Mouse (Mus musculus): ENCODE data around the gene Ost4. TPM values are rescaled to one million over a fixed set of nuclear protein-coding genes. Genes with fewer than 3 reads are reported as not detected.

Ost4 gene
- total and polyA plus RNA-seq, 3 experiments, result 220 to 478 (median 321) TPM

DNA sequence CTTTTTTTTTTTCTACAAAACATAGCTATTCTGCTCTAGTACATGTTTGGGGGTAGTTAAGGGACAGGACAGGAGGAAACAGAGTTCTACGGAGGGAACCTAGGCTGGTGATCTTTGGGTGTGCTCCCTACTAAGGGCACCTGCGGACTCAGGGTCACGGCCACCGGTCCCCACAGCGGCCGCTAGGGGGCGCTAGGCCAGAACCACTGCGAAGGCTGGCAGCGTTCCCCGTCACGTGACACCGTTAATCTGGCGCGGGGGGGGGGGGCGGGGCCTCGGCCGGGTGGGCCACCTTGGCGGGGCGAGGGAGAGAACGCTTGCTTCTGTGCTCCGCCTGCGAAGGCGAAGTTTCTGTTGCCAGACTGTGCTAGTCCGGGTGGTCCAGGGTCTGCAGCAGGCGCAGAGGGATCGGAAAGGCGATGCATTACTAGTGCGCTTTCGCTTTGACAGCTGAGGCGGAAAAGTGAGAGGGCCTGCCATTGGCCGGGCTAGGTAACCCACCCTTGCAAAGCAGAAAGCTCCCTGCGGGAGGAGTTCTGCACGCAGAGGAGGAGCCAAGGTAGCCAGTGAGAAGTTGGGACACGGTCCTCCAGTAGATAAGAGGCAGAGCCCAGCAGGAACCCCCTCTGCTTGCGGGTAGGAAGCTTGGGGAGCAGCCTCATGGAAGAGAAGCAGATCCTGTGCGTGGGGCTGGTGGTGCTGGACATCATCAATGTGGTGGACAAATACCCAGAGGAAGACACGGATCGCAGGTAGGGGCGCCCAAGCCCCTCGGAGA lies 13.9 kb upstream of the Ost4 start, which contains the start of gene Khk (continued):
- TF ChIP-seq MYB (IDR thresholded peaks at IDR 0.05; ENCODE audit: low read depth, low read length) (no peak), BHLHE40 (IDR thresholded peaks at IDR 0.05; ENCODE audit: borderline replicate concordance, low read depth, low read length) (peak; percentile 90), TAL1 (IDR thresholded peaks at IDR 0.05; ENCODE audit: low read length) (no peak), ZC3H11A (IDR thresholded peaks at IDR 0.05; ENCODE audit: low read depth, low read length) (no peak)

DNA sequence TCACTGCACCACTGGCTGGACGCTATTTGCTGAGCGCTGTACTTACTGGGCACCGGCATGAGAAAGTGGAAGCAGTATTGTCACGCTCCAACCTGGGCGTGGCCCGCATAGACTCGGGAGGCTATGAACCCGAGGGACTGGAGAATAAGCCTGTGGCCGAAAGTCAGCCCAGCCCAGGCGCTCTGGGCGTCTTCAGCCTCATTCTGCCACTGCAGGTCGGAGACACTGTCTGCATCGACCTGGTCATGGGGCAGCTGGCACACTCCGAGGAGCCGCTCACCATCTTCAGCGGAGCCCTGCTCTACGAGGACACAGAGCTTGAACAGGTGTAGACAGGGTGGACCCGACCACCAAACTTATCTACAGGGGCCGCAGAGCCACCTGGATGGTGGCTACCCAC lies 13.0 kb upstream of the Ost4 start:
- H3K27ac ChIP-seq (ENCODE audit: control insufficient read depth, low read depth, low read length), result no peak overlapping the region; the same call in 1 of the 2 replicates
- peaks cover 14% of the 10 kb centered on the region for H3K79me2 ChIP-seq (ENCODE audit: control insufficient read depth, insufficient read depth, low read length, poor library complexity)
- H3K4me3 ChIP-seq (ENCODE audit: control insufficient read depth in 1 of 2, insufficient read depth in 1 of 2, low read depth in 2 of 2, low read length in 2 of 2), result peak overlapping the region; percentile 60 to 89
- H3K27me3 ChIP-seq (ENCODE audit: control insufficient read depth in 1 of 2, insufficient read depth in 2 of 2, low read length in 2 of 2), result no peaks in the 10 kb centered on the region
- TF ChIP-seq MAX (IDR thresholded peaks at IDR 0.05; ENCODE audit: low read length) (peak; percentile 55; the same call in 1 of the 2 replicates), CHD1 (IDR thresholded peaks at IDR 0.05; ENCODE audit: low read depth, low read length) (no peak), MXI1 (IDR thresholded peaks at IDR 0.05; ENCODE audit: low read depth, low read length) (peak; percentile 74), EP300 (IDR thresholded peaks at IDR 0.05; ENCODE audit: low read depth in 1 of 2, low read length in 2 of 2) (no peak), KAT2A (conservative IDR thresholded peaks at IDR 0.05; ENCODE audit: low read depth, low read length) (no peak), NRF1 (IDR thresholded peaks at IDR 0.05; ENCODE audit: insufficient read depth, low read depth, low read length, poor library complexity, severe bottlenecking) (no peak), MAZ (IDR thresholded peaks at IDR 0.05; ENCODE audit: low read depth, low read length) (no peak; the same call in 1 of the 2 replicates), E2F4 (IDR thresholded peaks at IDR 0.05; ENCODE audit: borderline replicate concordance, low read depth, low read length) (no peak), TBP (IDR thresholded peaks at IDR 0.05; ENCODE audit: low read depth, low read length) (no peak), SIN3A (IDR thresholded peaks at IDR 0.05; ENCODE audit: low read length) (peak; percentile 28; the same call in 1 of the 2 replicates), RAD21 (IDR thresholded peaks at IDR 0.05; ENCODE audit: low read depth, low read length) (no peak), ZC3H11A (IDR thresholded peaks at IDR 0.05; ENCODE audit: low read depth, low read length) (no peak), ZNF384 (IDR thresholded peaks at IDR 0.05; ENCODE audit: low read depth, low read length) (no peak), HCFC1 (IDR thresholded peaks at IDR 0.05; ENCODE audit: low read depth, low read length) (peak; percentile 26; the same call in 1 of the 2 replicates), POLR2A (IDR thresholded peaks at IDR 0.05; ENCODE audit: control insufficient read depth in 1 of 2, insufficient read depth in 1 of 2, low read depth in 1 of 2, low read length in 2 of 2, poor library complexity in 1 of 2) (no peak; a peak in 1 of 4 replicates), MAFK (IDR thresholded peaks at IDR 0.05; ENCODE audit: borderline replicate concordance, low read depth, low read length) (no peak), NELFE (IDR thresholded peaks at IDR 0.05; ENCODE audit: low read depth, low read length) (peak; percentile 38)
- no peaks in the 10 kb centered on the region for H3K9me3 ChIP-seq (replicated peaks; ENCODE audit: insufficient read depth, low read length)
- H3K36me3 ChIP-seq (ENCODE audit: control insufficient read depth in 1 of 2, insufficient read depth in 2 of 2, low read length in 2 of 2), result peaks cover 0 to 10% of the 10 kb centered on the region in 2 experiments; a peak in 2 of 4 replicates
- H3K4me1 ChIP-seq (ENCODE audit: control insufficient read depth in 1 of 2, insufficient read depth in 2 of 2, low read length in 2 of 2), result peaks cover 9 to 22% of the 10 kb centered on the region in 2 experiments
- peak; percentile 78 for DNase-seq (ENCODE audit: low read depth, low spot score)
- peak overlapping the region; percentile 56 for H3K9ac ChIP-seq (ENCODE audit: control insufficient read depth, low read depth, low read length, poor library complexity, severe bottlenecking)
